Mouse (Mus musculus) left cerebral cortex, adult 11 months (tissue): ENCODE measurements around the gene Ccl21b.
"Not testable (repeated sequence)": the region's sequence is repeated elsewhere in the genome, so short reads cannot be mapped to it uniquely, and the experiment has no call there.

Experiments
- DNase-seq: peaks from one replicate; pipeline ENCODE4 v3.0.0; 2022; ENCODE audit warnings: low spot score

Gene Ccl21b

GRCm38 (mm10) chr4:42255467-42255866 lies at the start of gene Ccl21b:
Ccl21b (plus strand) TSS chr4:42255767.
- not testable (repeated sequence) for DNase-seq

GRCm38 (mm10) chr4:42240339-42240738 lies 15.2 kb upstream of the Ccl21b start, which contains the start of gene Gm10600:
Gm10600 (plus strand) TSS chr4:42240639.
- DNase-seq = not testable (repeated sequence)

- not testable (repeated sequence) for DNase-seq
These were observed 38.4 kb downstream of the Ccl21b start, which contains the start of gene Gm21953 for GRCm38 (mm10) chr4:42293967-42294366. Gm21953 (plus strand) TSS chr4:42294267.
